Mouse (Mus musculus): ENCODE measurements at regions not wholly inside any gene's neighbourhood (a gene's known extent, or its start where the extent isn't known, plus 50 kb on each side); places are given as distances from the start of the nearest gene placed in this dataset.
"Not testable (repeated sequence)": the region's sequence is repeated elsewhere in the genome, so short reads cannot be mapped to it uniquely, and the experiment has no call there.

- in situ Hi-C loops (cut with MboI; ENCODE audit: unreplicated experiment in 2 of 2) = loop anchor here (5.0 to 25.0 kb wide), 4 partner anchors 300 to 595 kb away; no protein-coding TSS in a partner anchor
Measured at GRCm38 (mm10) chr13:69991892-69992261, 189.7 kb downstream of the Med10 start.

- in situ Hi-C loops (cut with MboI; ENCODE audit: unreplicated experiment in 2 of 2) = no loop called here
Measured at GRCm38 (mm10) chr13:70003591-70003990, 201.4 kb downstream of the Med10 start.

DNA sequence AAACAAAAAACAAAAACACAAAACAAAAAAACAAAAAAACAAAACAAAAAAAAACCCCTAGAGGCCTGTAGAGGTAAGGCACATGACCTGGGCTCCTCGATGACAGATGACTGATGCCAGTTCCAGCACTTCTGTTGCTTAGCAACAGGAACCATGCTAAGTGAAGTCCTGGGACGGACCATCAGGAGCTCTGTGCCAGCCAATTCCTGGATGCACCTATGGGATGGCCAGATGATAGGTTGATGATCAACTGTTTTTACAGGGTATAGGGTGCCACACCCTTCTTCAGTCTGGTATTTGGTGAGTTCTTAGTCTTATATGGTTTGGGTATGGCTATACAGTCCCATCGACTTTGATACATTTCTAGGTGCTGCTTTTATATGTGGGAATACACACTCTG is 209.9 kb downstream of the Med10 start:
- in situ Hi-C loops (cut with MboI; ENCODE audit: unreplicated experiment in 2 of 2) = no loop called here

DNA sequence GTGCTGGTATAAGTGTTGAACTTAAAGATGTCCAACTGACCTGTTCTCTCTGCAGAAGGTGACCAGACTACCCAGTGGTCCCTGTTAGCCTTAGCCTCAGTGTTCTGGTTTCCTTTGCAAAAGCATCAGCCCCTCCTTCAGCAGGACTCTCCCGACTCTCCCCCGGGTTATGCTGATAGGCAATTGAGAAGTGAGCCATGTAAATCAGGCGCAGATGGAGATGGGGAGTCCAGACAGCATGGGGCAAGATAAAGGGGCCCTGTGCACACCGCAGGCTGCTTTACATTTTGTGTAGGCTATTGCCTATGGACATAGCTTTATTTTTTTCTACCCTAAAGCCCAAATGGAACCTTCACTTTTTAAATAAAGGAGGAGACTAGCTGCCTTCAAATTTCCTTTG is 213.0 kb downstream of the Med10 start:
- in situ Hi-C loops (cut with MboI; ENCODE audit: unreplicated experiment in 2 of 2) = no loop called here

- in situ Hi-C loops (cut with MboI; ENCODE audit: unreplicated experiment in 2 of 2) = no loop called here
Measured at GRCm38 (mm10) chr13:70017535-70017934, 215.3 kb downstream of the Med10 start.

GRCm38 (mm10) chr13:70019999-70020838 is 218.0 kb downstream of the Med10 start:
- in situ Hi-C loops (cut with MboI; ENCODE audit: unreplicated experiment in 2 of 2) = no loop called here

DNA sequence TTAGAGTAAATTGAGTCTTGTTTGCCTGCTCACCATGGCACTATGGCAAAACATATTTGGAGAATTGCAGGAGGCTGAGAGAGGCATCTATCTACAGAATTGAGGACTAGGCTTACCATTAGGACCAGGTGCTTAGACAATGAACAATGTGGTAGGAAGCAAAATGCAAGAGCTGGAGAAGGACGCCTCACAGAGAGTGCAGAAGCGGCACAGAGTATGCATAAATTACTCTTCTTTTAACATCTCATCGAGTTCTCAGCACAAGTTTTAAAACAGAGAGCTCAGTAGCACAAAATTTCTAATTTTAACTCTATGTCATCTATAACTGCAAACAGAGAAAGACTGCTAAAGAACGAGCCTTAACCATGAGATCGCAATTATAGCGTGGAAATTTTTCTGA is 231.1 kb downstream of the Med10 start:
- in situ Hi-C loops (cut with MboI; ENCODE audit: unreplicated experiment in 2 of 2) = no loop called here

GRCm38 (mm10) chr13:70033763-70034162 is 231.6 kb downstream of the Med10 start:
- in situ Hi-C loops (cut with MboI; ENCODE audit: unreplicated experiment in 2 of 2) = no loop called here

GRCm38 (mm10) chr13:70037985-70038667 is 235.9 kb downstream of the Med10 start:
- in situ Hi-C loops (cut with MboI; ENCODE audit: unreplicated experiment in 2 of 2) = no loop called here

- in situ Hi-C loops (cut with MboI; ENCODE audit: unreplicated experiment in 2 of 2) = no loop called here
Measured at GRCm38 (mm10) chr13:70057920-70058319, 255.7 kb downstream of the Med10 start.

GRCm38 (mm10) chr13:70061363-70061945 is 259.3 kb downstream of the Med10 start:
- in situ Hi-C loops (cut with MboI; ENCODE audit: unreplicated experiment in 2 of 2) = no loop called here

DNA sequence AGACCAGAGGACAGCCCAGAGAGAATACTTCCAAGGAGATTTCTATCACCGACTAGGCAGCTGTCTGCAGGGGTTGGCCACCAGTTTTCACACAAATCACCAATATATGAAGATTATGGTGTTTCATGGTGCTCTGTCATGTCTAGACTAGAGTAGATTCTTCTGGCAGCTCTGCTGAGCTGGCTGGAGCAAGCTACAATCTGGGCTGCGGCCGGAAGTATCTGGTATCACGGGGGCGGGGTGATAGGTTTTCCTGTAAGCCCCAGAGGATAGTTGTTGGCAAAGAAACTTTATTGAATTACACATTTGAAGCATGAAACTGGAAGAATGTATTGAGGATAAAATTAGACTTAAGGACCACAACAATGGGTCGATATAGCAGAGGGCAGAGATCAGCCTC is 271.5 kb downstream of the Med10 start:
- in situ Hi-C loops (cut with MboI; ENCODE audit: unreplicated experiment in 2 of 2) = no loop called here

DNA sequence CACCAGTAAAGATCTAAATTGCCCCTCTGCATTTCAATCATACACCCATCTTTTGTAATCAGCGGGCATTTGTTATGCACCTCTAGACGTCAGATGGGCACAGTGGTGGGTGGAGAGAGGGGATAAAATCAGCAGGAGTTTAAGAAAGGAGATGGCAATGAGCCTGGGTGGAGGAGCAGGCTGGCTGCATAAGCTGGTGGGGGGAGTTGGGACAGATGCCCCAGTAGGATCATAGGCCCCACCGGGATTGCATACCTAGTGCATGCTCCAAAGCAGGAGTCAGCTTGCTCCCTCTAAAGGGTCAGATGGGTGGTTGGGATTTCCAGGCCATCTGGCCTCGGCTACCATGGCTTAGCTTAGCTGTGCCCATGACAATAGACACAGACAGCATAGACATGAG is 273.2 kb downstream of the Med10 start:
- in situ Hi-C loops (cut with MboI; ENCODE audit: unreplicated experiment in 2 of 2) = no loop called here

GRCm38 (mm10) chr13:70081108-70081507 is 278.9 kb downstream of the Med10 start:
- in situ Hi-C loops (cut with MboI; ENCODE audit: unreplicated experiment in 2 of 2) = no loop called here

GRCm38 (mm10) chr13:70092886-70093285 is 290.7 kb downstream of the Med10 start:
- in situ Hi-C loops (cut with MboI; ENCODE audit: unreplicated experiment in 2 of 2) = no loop called here

GRCm38 (mm10) chr13:70093970-70094369 is 291.8 kb downstream of the Med10 start:
- in situ Hi-C loops (cut with MboI; ENCODE audit: unreplicated experiment in 2 of 2) = no loop called here

DNA sequence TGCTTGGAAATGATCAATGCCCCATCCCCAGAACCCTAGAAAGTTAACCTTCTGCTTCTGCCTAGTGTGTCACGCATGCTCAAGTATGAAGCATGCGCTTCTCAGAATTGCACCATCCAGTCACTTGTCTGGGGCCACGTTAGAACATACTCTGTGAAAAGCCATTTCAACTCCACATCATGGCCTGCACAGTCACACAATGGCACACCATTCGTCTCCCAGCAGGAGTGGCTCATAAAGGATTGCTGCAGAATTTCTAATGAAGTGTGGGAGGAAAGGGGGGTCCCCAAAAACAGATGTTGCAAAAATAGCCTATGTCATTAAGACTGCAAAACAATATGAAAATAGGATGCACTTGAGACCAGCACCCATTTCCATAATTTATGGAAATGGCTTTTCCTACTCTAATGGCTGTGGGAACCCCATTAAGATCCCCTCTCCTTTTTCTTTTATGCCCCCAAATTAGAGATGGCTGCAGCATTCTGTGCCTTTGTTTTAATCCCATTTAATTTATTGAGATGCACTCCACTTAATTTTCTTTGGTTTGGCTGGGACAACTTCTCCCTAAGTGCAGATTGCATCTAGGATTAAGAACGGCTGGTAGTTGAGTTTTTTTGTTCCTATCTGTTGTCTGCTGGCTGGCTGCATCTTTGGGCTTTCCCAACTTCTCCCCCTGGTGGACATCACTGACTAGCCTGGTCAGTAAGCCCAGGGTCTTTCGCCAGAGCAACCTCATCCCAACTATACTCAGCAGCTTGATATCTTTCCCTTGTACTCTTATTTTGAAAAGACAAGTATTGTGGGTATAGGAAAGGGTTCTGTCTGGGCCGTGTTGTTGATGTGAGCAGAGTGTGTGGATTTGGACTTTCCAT is 294.5 kb downstream of the Med10 start:
- in situ Hi-C loops (cut with MboI; ENCODE audit: unreplicated experiment in 2 of 2) = no loop called here

DNA sequence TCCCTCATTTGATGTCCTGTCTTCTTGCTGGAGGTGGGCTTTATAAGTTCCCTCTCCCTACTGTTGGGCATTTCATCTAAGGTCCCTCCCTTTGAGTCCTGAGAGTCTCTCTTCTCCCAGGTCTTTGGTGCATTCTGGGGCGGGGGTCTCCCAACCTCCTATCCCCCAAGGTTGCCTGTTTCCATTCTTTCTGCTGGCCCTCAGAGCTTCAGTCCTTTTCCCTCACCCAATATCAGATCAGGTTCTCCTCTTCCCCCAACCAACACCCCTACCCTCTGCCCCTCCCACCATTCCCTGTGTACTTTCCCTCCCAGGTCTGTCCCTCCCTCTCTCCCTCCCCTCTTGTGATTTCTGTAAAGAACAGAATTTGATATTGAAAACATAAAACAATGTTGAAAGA is 297.9 kb downstream of the Med10 start:
- in situ Hi-C loops (cut with MboI; ENCODE audit: unreplicated experiment in 2 of 2) = not testable (repeated sequence)

- in situ Hi-C loops (cut with MboI; ENCODE audit: unreplicated experiment in 2 of 2) = no loop called here
Measured at GRCm38 (mm10) chr13:70103021-70103420, 300.8 kb downstream of the Med10 start.

GRCm38 (mm10) chr13:70103491-70103890 is 301.3 kb downstream of the Med10 start:
- in situ Hi-C loops (cut with MboI; ENCODE audit: unreplicated experiment in 2 of 2) = not testable (repeated sequence)

DNA sequence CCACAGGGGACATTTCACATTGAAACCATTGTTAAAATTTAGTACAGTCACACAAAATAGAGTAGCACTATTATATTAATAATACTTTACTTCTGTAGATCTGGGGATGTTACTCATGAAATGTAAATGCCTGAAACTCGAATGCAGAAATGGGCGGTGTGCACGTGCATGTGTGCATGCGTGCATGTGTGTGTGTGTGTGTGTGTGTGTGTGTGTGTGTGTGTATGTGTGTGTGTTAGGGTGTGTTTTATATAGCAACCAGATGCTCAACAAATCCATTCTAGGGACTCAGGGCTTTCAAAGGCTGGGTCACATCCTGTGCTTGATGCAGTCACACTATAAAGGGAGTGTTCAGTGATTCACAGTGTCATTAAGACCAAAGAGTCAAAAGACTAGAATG is 301.7 kb downstream of the Med10 start:
- in situ Hi-C loops (cut with MboI; ENCODE audit: unreplicated experiment in 2 of 2) = no loop called here

Measured in v-Abl transformed pro-B cells (cell line).